Mouse (Mus musculus) stomach, embryonic 15.5 days (tissue): ENCODE data around the gene Mettl7b. TPM values are rescaled to one million over a fixed set of nuclear protein-coding genes. Genes with fewer than 3 reads are reported as not detected.

Experiments
- ATAC-seq: fragments of 200-750 bp; cut with Nextera tagmentation; 2 replicates; pipeline ENCODE4 v1.8.0; 2017; ENCODE audit warnings: low read depth, moderate number of reproducible peaks, moderate TSS enrichment; ENCODE audit not compliant: insufficient read depth, low FRiP score
- H3K27ac ChIP-seq: fragments of 300-500 bp; sonication (generic); 2 replicates; pipeline ENCODE4 v1.5.1; 2015; ENCODE audit warnings: mild to moderate bottlenecking, inconsistent platforms
- H3K27me3 ChIP-seq: fragments of 300-500 bp; sonication (generic); replicated peaks from 2 replicates; pipeline ENCODE4 v1.6.1; 2015; ENCODE audit warnings: inconsistent platforms
- H3K36me3 ChIP-seq: fragments of 300-500 bp; sonication (generic); 2 replicates; pipeline ENCODE4 v1.6.1; 2015; ENCODE audit warnings: inconsistent platforms
- H3K4me1 ChIP-seq: fragments of 300-500 bp; sonication (generic); 2 replicates; pipeline ENCODE4 v1.6.1; 2015; ENCODE audit warnings: inconsistent platforms
- H3K4me2 ChIP-seq: fragments of 300-500 bp; sonication (generic); 2 replicates; pipeline ENCODE4 v1.6.1; 2015; ENCODE audit warnings: mild to moderate bottlenecking, inconsistent platforms
- H3K4me3 ChIP-seq: fragments of 300-500 bp; sonication (generic); replicated peaks from 2 replicates; pipeline ENCODE4 v1.5.1; 2015; ENCODE audit warnings: inconsistent platforms
- H3K9ac ChIP-seq: fragments of 300-500 bp; sonication (generic); 2 replicates; pipeline ENCODE4 v1.6.1; 2015; ENCODE audit warnings: inconsistent platforms
- H3K9me3 ChIP-seq: fragments of 300-500 bp; sonication (generic); 2 replicates; pipeline ENCODE4 v1.6.1; 2016; ENCODE audit warnings: inconsistent platforms
- WGBS: fragments of 180-500 bp; shearing (Covaris S2); methylation state at CpG from one replicate; pipeline ENCODE4 v1.1.7; 2015; 5-methylcytosine and 5-hydroxymethylcytosine counted together
- polyA plus RNA-seq: library from polyadenylated mRNA; unstranded; fragments of >200 nt; fragmentation: Nextera tagmentation; extraction: Ambion mirVana; gene quantifications from 2 replicates; pipeline ENCODE4 v1.2.1, GENCODE M21; 2015

The Mettl7b gene
- polyA plus RNA-seq, 1 experiment from 2014 or later: 2.2 TPM

DNA sequence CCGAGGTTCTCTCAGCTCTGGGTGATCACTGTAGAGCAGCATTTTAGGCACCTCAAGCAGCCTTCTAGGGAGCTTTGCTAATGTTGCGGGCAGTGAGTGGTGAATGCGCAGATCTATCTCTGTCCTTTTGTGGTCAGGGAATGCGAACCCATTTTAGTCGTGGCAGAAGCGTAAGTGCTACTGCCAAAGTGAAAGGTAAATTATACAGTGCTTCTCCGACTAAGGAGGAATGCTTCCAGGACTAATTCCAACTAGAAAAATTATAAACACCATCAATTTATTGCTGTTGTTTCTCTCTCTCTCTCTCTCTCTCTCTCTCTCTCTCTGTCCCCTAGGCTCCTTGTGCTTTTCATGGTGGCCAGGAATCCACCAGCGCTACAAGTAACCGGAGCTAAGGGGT lies 36.9 kb downstream of the Mettl7b start, which contains the start of gene Bloc1s1:
Gene Bloc1s1 (minus strand): TSS at position 101 of the 400 bp plus-strand sequence.
- Histone ChIP-seq H3K4me1 (peaks cover 47% of the 10 kb centered on the region), H3K4me2 (peak within 1 kb of the TSS; percentile 89), H3K27me3 (no peaks in the 10 kb centered on the region), H3K4me3 (peak within 1 kb of the TSS; percentile 93), H3K36me3 (no peaks in the 10 kb centered on the region), H3K27ac (peak within 1 kb of the TSS; percentile 98), H3K9ac (peak within 1 kb of the TSS; percentile 82), H3K9me3 (no peaks in the 10 kb centered on the region)
- no peak for ATAC-seq
- 51% methylated on average over 9 of the region's 9 CpGs for whole genome bisulfite sequencing

- H3K9ac ChIP-seq: peak overlapping the region; percentile 82
- peak overlapping the region; percentile 93 for H3K4me3 ChIP-seq
- peak overlapping the region; percentile 89 for H3K4me2 ChIP-seq
- H3K9me3 ChIP-seq: no peaks in the 10 kb centered on the region
- WGBS: under 1% methylated on average over 42 of the region's 42 CpGs
- H3K36me3 ChIP-seq: no peaks in the 10 kb centered on the region
- H3K27me3 ChIP-seq: no peaks in the 10 kb centered on the region
- peak overlapping the region; percentile 98 for H3K27ac ChIP-seq
- peak; percentile 96 for ATAC-seq
- peaks cover 53% of the 10 kb centered on the region for H3K4me1 ChIP-seq
These were observed 37.6 kb downstream of the Mettl7b start for GRCm38 (mm10) chr10:128923013-128923691.

DNA sequence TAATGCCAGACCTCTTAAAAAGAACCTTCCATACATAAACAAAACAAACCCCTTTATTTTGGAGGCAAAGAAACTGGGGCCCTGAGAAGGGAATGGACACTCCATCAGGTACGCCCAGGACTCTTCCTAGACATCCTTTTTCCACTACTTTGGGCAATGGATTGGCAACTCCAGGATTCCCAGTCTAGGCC lies 38.1 kb downstream of the Mettl7b start, which contains the start of gene Rdh5:
Gene Rdh5 (minus strand): TSS at position 67 of the 191 bp plus-strand sequence.
- Histone ChIP-seq H3K27me3 (no peaks in the 10 kb centered on the region), H3K36me3 (peaks cover 2% of the 10 kb centered on the region), H3K4me3 (peak within 1 kb of the TSS; percentile 93), H3K4me1 (peaks cover 55% of the 10 kb centered on the region), H3K9me3 (no peaks in the 10 kb centered on the region), H3K4me2 (peak within 1 kb of the TSS; percentile 89), H3K27ac (peak within 1 kb of the TSS; percentile 98), H3K9ac (peak within 1 kb of the TSS; percentile 82)
- ATAC-seq: no peak
- 19% methylated on average over 1 of the region's 1 CpGs for WGBS

DNA sequence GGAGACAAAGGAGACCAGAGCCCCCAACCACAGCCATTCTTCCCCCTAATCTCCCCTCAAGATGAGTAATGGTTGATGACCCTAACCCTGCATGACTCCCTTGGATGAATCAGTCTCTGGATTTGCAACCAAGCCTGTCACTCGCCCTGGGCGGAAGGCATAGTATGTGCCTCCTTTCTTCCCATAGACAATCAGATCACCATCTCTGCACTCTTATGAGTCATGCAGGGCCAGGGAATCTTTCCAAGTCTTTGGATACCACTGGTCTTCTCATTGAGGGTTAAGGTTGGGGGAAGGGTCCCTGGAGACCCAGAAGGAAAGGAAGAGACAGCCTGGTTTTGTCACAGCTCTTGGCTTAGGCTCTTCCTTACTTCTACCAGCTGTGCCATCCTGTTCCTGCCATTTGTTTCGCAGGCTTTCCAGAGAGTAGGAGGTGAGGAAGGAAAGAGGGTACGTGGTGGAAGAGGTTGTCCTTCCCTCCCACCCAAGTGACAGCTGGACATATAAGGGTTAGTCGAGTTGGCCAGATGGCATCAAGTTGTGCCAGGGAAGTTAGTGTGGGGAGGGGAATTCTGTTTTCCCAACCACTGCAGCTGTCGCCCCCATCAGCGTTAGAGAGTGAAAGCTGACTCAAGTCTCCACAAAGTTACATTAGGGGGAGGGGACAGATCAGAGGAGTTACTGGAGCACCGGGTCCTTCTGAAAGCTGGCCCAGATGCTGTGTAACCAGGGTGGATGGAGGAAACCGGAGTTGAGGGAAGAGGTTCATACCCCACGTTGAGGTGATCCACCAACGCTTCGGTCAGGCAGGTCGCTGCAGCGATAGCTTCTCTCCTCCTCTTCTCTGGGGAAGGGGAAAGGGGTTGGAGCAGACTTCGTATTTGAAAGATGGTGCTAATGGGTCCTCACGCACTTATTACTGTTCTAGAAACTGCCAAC lies 38.6 kb downstream of the Mettl7b start:
- Histone ChIP-seq H3K36me3 (peaks cover 7% of the 10 kb centered on the region), H3K4me2 (peak overlapping the region; percentile 89), H3K27ac (peak overlapping the region; percentile 98), H3K9ac (no peak overlapping the region), H3K4me3 (peak overlapping the region; percentile 93), H3K4me1 (peaks cover 55% of the 10 kb centered on the region), H3K27me3 (no peaks in the 10 kb centered on the region), H3K9me3 (no peaks in the 10 kb centered on the region)
- WGBS: 69% methylated on average over 16 of the region's 16 CpGs
- no peak for ATAC-seq

GRCm38 (mm10) chr10:128921251-128921650 lies 39.5 kb downstream of the Mettl7b start:
- H3K4me1 ChIP-seq: peaks cover 55% of the 10 kb centered on the region
- H3K9ac ChIP-seq: no peak overlapping the region
- H3K27ac ChIP-seq: peak overlapping the region; percentile 52
- no peak overlapping the region for H3K4me3 ChIP-seq
- no peaks in the 10 kb centered on the region for H3K27me3 ChIP-seq
- H3K4me2 ChIP-seq: no peak overlapping the region
- ATAC-seq: no peak
- peaks cover 9% of the 10 kb centered on the region for H3K36me3 ChIP-seq
- H3K9me3 ChIP-seq: no peaks in the 10 kb centered on the region
- 46% methylated on average over 1 of the region's 1 CpGs for WGBS

DNA sequence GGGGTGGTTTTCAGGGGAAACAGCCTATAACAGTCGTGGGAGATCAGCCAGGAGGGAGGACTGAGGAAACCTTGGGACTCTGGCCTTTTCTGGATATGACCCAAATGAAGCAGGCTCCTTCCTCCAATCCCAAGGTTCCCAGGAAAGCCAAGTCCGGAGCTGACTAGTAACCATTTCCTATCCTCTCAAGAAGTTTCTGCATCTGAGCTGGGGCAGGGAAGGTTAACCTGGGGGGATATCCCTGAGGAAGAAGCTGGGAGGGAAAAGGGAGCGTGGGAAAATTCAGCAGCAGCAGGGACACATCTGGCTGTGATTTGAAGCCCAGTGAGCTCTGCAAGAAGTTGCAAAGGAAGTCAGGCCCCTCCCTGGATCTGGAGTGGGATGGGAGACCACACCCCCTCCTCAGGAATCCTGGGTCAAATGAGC lies 40.0 kb downstream of the Mettl7b start:
- WGBS: 40% methylated on average over 3 of the region's 3 CpGs
- Histone ChIP-seq H3K4me1 (peaks cover 55% of the 10 kb centered on the region), H3K4me2 (no peak overlapping the region), H3K36me3 (peaks cover 11% of the 10 kb centered on the region), H3K9ac (no peak overlapping the region), H3K27me3 (no peaks in the 10 kb centered on the region), H3K9me3 (no peaks in the 10 kb centered on the region), H3K4me3 (no peak overlapping the region), H3K27ac (peak overlapping the region; percentile 77)
- no peak for ATAC-seq

- Histone ChIP-seq H3K4me1 (peaks cover 55% of the 10 kb centered on the region), H3K27me3 (no peaks in the 10 kb centered on the region), H3K4me3 (no peak overlapping the region), H3K27ac (peak overlapping the region; percentile 77; the same call in 1 of the 2 replicates), H3K36me3 (peaks cover 17% of the 10 kb centered on the region), H3K9me3 (no peaks in the 10 kb centered on the region), H3K4me2 (no peak overlapping the region), H3K9ac (no peak overlapping the region)
- ATAC-seq: no peak
- WGBS: 70% methylated on average over 7 of the region's 7 CpGs
These were observed 40.8 kb downstream of the Mettl7b start for GRCm38 (mm10) chr10:128919966-128920365.

GRCm38 (mm10) chr10:128919203-128919631 lies 41.6 kb downstream of the Mettl7b start:
- peaks cover 24% of the 10 kb centered on the region for H3K36me3 ChIP-seq
- peak; percentile 24; the same call in 1 of the 2 replicates for ATAC-seq
- 0 out of 2 replicates have a peak overlapping the region, but pooled peaks have one; percentile 0 for H3K4me2 ChIP-seq
- H3K4me1 ChIP-seq: peaks cover 53% of the 10 kb centered on the region
- H3K9me3 ChIP-seq: no peaks in the 10 kb centered on the region
- peak overlapping the region; percentile 77 for H3K27ac ChIP-seq
- WGBS: 24% methylated on average over 6 of the region's 6 CpGs
- no peak overlapping the region for H3K9ac ChIP-seq
- no peaks in the 10 kb centered on the region for H3K27me3 ChIP-seq
- H3K4me3 ChIP-seq: no peak overlapping the region

GRCm38 (mm10) chr10:128918246-128918645 lies 42.5 kb downstream of the Mettl7b start:
- Histone ChIP-seq H3K4me2 (no peak overlapping the region), H3K4me1 (peaks cover 49% of the 10 kb centered on the region), H3K4me3 (no peak overlapping the region), H3K27me3 (no peaks in the 10 kb centered on the region), H3K36me3 (peaks cover 33% of the 10 kb centered on the region), H3K9ac (no peak overlapping the region), H3K27ac (no peak overlapping the region), H3K9me3 (no peaks in the 10 kb centered on the region)
- ATAC-seq: no peak
- 75% methylated on average over 7 of the region's 7 CpGs for WGBS

GRCm38 (mm10) chr10:128917400-128917799 lies 43.4 kb downstream of the Mettl7b start:
- Histone ChIP-seq H3K27me3 (no peaks in the 10 kb centered on the region), H3K4me2 (no peak overlapping the region), H3K27ac (no peak overlapping the region), H3K4me1 (peaks cover 44% of the 10 kb centered on the region), H3K4me3 (no peak overlapping the region), H3K9me3 (no peaks in the 10 kb centered on the region), H3K9ac (no peak overlapping the region), H3K36me3 (peaks cover 33% of the 10 kb centered on the region)
- ATAC-seq: no peak
- WGBS: 88% methylated on average over 6 of the region's 6 CpGs

GRCm38 (mm10) chr10:128916665-128917064 lies 44.1 kb downstream of the Mettl7b start:
- Histone ChIP-seq H3K4me1 (peaks cover 37% of the 10 kb centered on the region), H3K4me3 (no peak overlapping the region), H3K9ac (no peak overlapping the region), H3K27ac (no peak overlapping the region), H3K27me3 (no peaks in the 10 kb centered on the region), H3K9me3 (no peaks in the 10 kb centered on the region), H3K4me2 (no peak overlapping the region), H3K36me3 (peaks cover 33% of the 10 kb centered on the region)
- 83% methylated on average over 3 of the region's 3 CpGs for WGBS
- no peak for ATAC-seq

DNA sequence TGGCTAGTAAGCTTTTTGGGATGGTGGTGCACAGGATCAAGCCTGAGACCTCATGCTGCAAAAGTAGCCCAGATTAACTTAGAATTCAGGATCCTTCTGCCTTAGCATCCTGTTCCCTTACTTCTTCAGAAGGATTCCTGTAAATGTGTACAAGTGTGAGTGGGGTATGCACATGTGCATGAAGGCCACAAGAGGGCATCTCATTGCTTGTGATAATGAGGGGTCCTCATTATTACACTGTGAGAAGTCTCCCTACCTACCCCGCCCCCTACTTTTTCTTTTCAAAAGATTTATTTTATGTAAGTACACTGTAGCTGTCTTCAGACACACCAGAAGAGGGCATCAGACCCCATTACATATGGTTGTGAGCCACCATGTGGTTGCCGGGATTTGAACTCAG lies 45.2 kb downstream of the Mettl7b start:
- Histone ChIP-seq H3K9ac (no peak overlapping the region), H3K4me1 (peaks cover 33% of the 10 kb centered on the region), H3K27ac (no peak overlapping the region), H3K36me3 (peaks cover 33% of the 10 kb centered on the region), H3K27me3 (no peaks in the 10 kb centered on the region), H3K9me3 (no peaks in the 10 kb centered on the region), H3K4me2 (no peak overlapping the region), H3K4me3 (no peak overlapping the region)
- 87% methylated on average over 2 of the region's 2 CpGs for WGBS
- no peak for ATAC-seq
